Mouse (Mus musculus): ENCODE measurements around the gene Tmc8.
"Not testable (repeated sequence)": the region's sequence is repeated elsewhere in the genome, so short reads cannot be mapped to it uniquely, and the experiment has no call there.

The Tmc8 gene

DNA sequence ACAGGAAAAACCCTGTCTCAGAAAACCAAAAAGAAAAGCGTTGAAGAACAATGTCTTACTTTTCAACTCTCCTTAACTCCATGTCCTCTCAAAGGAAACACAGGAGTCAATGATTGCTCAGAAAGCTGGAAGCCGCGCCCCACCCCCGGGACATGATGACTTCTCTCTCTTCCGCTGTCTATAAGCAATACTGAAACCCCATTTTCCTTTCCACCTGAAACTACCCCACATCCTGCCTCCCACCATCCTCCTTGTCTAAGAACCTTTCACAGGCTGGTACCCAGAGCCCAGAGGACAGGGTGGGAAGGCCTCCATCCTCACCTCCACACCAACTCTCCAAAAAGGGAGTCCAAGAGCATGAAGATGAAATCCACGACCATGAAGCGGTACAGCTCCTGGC, 9.5 kb upstream of the Tmc8 start:
- DNase-seq (ENCODE audit: low read depth, low spot score), result no peak

- DNase-seq (ENCODE audit: low read depth, low spot score), result no peak
These were observed 7.0 kb upstream of the Tmc8 start for GRCm38 (mm10) chr11:117774925-117775324.

DNA sequence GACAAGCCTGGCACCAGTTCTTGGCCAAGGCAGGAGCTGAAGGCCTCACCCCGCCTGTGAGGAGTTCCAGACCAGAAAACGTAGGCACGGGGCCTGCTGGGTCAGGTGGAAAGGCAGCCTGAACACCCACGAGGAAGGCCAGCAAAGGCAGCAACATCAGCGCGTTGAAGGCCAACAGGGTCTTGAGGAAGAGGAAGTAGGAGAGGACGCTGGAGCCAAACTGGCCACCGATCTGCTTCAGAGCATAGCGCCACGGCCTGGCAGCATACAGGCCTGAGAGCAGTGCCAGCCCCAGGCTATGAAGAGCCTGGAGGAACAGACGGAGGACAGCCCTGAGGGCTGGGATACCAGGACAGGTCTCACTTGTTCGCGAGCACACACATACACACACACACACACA, 6.3 kb upstream of the Tmc8 start:
- no peak for DNase-seq (ENCODE audit: low read depth, low spot score)

DNA sequence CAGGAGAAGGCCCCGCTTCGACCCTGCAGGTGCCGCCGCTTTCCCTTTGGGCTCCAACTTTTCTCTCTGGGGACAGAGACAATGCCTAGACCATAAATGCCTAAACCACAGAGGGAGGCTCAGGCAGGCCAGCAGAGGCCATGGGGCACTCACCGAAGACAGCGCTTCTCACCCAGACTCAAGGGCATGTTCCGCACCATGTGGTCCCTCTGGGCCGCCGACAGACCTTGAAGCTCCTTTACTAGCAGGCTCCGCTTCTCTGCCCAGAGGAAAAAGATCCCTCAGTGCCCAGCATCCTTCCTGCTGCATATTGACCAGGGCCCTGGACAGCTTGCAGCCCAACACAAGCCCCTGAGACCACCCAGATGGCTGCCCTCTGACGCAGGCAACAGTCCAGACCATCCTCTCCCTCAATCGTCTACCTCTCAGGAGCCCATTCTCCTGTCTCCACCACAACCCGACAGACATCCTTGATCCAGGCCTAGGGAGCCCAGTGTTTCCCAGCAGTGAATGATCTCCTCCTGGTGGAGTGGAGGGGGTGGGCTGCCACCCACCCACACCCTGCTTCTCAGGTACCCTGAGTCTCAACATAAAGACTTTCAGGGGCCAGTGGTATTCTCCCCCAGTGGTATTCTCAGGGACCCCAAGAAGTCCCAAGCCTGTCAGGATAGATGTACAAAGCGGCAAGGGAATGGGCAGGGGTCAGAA, 5.6 kb upstream of the Tmc8 start:
- DNase-seq (ENCODE audit: low read depth, low spot score), result no peak

- no peak for DNase-seq (ENCODE audit: low read depth, low spot score)
These were observed 4.8 kb upstream of the Tmc8 start for GRCm38 (mm10) chr11:117777111-117777510.

DNA sequence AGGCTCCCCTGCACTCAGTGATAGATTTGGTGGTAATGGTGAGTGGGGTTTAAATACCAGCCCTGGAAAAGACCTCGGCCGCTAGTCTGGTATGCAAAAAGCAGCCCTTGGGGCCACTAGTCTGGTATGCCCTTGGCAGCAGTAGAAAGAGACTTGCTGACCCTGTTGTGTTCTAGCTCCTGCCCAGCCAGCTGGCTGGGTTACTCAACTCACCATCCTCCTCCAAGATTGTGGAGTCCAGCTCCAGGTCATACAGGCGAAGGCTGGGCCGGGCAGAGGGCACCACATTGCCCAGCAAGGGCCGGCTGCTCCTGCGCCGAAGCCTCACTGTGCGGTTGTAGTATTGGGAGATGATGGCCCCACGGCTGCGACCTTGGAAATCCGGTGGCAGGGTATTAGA, 3.8 kb upstream of the Tmc8 start:
- DNase-seq (ENCODE audit: low read depth, low spot score), result no peak

DNA sequence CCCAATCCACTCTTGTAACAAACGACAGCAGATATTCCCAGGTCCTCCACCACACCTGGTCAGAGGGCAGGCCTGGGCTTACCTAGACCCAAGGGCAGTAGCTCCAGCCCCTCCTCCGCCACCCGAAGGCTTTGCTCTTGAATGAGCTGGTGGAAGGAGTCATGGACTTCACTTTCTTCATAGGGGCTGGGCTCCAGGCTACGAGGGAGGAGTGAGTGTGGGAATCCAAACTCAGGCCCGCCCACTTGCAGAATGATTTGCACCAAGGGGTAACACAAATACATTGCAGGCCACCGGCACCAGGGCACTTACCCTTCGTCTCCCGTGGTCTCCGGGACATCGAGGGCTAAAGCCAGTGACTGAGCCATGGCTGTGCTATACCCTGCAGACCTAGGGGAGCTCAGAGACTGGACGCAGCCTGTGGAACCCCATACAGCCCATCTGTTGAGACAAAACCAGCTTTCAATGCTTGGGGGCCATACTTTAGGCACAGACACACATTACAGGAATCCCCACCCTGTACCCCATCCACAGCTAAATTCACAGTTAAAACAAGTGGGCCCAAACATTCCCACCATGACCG, 2.9 kb upstream of the Tmc8 start:
- no peak for DNase-seq (ENCODE audit: low read depth, low spot score)

- no peak for DNase-seq (ENCODE audit: low read depth, low spot score)
These were observed 2.3 kb upstream of the Tmc8 start for GRCm38 (mm10) chr11:117779434-117780198.

- DNase-seq (ENCODE audit: low read depth, low spot score), result no peak
These were observed 1.7 kb upstream of the Tmc8 start for GRCm38 (mm10) chr11:117780199-117780515.

DNA sequence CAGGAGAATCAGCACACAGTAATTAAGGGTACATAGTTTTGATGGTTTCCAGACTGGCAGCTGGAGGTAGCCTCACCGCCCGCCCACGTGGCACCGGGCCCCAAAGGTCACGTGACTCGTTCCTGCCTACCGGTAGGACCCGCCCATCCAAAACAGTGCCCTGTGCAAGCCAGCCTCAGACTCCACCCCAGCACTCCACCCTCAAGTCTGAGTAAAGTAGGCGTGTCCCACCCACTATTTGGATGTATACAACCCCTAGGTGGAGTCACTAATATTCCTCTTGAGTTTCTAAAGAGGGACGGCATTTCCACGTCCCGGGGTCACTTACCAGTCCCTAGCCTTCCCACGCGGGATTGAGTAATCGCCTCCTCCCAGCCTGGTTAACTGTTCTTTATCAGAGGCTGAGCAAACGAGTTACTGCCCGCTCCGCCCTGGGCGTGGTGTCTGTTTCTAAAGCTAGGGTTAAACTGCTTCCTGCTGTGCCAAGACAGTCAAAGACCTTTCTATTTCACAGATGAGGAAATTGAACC, 1.2 kb upstream of the Tmc8 start:
- peak; percentile 91 for DNase-seq (ENCODE audit: low read depth, low spot score)

- peak; percentile 57 for DNase-seq (ENCODE audit: low read depth, low spot score)
These were observed 566 bp upstream of the Tmc8 start for GRCm38 (mm10) chr11:117781199-117781821.

DNA sequence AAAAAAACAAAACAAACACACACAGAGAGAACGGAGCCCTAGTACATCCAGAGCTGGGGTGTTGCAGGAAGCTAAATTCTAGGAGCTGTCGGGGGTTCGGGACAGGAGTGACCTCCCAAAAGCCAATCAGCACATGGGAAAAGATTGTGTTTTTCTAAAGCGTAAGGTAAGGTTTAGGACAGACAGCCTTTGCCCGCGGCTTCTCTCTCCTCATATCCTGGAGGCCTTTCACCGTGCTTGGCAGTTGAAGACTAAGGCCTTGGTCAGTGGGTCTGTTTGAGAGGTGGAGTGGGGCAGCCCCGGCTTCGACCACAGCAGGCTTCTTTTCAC, 794 bp downstream of the Tmc8 start:
- no peak for DNase-seq (ENCODE audit: low read depth, low spot score)

DNA sequence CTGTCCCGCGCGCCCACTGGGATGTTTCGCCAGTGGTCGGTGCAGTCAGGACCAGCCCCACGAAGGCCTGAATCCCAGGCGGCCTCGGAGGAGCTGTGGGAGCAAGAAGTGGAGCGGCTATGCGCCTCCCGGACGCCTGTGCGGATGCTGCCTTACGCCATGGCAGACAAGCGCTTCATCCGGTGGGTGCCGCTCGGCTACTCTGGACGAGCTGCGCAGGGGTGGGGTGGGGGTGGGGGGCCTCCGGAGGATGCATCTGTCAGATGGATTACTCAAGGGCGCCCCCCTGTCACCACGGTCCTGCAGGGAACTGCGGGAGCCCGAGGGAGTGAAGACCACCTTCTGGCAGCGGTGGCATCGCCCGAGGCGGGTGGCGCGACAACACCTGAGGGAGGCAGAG, 1.2 kb downstream of the Tmc8 start:
- DNase-seq (ENCODE audit: low read depth, low spot score), result no peak

GRCm38 (mm10) chr11:117783683-117784309, 1.9 kb downstream of the Tmc8 start:
- no peak for DNase-seq (ENCODE audit: low read depth, low spot score)

GRCm38 (mm10) chr11:117786294-117786693, 4.4 kb downstream of the Tmc8 start:
- no peak for DNase-seq (ENCODE audit: low read depth, low spot score)

GRCm38 (mm10) chr11:117788481-117788880, 6.6 kb downstream of the Tmc8 start:
- not testable (repeated sequence) for DNase-seq (ENCODE audit: low read depth, low spot score)

DNA sequence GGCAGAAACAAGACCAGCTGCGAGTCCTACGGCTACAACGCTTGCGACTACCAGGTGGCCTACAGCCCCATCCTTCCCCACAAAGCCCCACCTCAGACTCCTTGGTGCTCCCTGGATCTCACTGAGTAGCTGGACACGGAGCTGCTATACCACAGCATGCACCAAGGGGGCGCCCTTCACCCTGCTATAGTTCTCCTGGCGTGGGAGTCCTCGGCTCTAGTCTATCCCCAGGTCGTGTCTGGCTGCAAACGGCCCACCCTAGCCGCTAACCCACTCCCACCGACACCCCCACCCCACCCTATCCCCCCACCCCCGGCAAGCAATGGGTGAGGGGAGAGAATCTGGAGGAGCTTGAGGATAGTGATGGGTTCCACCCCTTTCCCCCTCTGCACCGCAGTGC, 8.4 kb downstream of the Tmc8 start:
- peak; percentile 73 for DNase-seq (ENCODE audit: low read depth, low spot score)

DNA sequence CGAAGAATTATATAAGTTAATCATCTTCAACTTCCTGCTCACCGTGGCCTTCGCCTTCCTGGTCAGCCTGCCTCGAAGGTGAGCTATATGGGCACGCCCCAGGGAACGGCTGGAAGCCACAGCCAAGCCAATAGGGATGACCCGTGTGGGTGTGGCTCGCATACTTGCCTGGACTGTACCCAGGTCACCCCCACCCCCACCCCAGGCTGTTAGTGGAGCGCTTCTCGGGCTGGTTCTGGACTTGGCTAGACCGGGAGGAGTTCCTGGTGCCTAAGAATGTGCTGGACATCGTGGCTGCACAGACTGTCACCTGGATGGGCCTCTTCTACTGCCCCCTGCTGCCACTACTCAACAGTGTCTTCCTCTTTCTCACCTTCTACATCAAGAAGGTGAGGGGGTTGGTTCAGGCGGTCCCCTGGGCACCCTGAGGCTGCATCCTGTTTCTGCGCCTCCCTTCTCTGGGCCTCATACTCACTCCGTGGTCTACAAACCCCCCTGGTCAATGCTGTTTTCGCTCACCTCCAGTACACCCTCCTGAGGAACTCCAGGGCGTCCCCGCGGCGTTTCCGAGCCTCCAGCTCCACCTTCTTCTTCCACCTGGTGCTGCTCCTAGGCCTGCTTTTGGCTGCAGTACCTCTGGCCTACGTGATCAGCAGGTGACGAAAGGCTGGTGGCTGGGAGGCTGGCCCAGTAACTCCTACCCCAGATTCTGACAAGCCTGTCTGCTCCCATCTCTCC, 9.0 kb downstream of the Tmc8 start:
- peak; percentile 63 for DNase-seq (ENCODE audit: low read depth, low spot score)

DNA sequence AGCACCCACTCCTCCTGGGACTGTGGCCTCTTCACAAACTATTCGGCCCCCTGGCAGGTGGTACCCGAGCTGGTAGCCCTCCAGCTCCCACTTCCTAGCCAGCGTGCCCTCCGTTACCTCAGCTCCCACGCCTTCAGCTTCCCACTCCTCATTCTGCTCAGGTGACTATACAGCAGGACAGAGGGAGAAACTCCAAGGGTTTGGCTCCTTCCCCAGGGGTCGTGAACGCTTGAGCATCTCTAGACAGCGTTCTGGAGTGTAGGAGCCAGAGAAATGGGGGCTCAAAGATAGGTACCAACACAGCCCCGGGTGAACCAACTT, 9.5 kb downstream of the Tmc8 start:
- no peak for DNase-seq (ENCODE audit: low read depth, low spot score)

DNA sequence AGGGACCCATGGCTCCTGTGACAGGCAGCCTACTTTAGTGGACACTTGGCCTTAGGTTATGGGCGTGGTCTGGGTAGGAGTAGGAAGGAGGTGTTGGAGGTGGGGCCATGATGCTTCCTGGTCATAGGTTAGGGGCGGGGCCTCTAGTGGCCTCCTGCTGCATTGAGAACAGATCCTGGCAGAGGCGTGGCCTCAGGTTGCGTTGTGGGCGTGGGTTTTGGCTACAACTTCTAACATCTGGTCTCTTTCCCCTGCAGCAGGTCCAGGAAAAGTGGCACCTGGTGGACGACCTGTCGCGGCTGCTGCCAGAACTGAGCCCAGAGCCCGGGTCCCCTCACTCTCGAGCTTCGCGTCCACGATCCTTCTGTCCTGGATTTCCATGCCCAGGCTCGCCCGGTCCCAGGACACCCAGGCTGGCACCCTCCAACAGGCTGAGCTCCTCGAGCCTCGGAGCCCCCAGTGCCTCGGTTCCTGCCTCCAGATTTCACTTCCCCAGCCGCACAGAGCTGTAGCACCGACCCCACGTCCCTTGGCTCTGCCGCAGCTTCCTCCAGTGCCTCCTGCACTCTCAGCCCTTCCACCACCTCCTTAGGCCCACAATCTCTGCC, 10.5 kb downstream of the Tmc8 start:
- peak; percentile 94 for DNase-seq (ENCODE audit: low read depth, low spot score)

- no peak for DNase-seq (ENCODE audit: low read depth, low spot score)
These were observed 12.2 kb downstream of the Tmc8 start for GRCm38 (mm10) chr11:117794035-117794551.
